Mouse (Mus musculus) hindbrain, embryonic 11.5 days (tissue): Measurements from ENCODE around the gene Itpa. TPM values are rescaled to one million over a fixed set of nuclear protein-coding genes. Genes with fewer than 3 reads are reported as not detected.
A peak's percentile ranks its signal among the peaks of the same experiment; 100 is the strongest.

Experiments used
- ATAC-seq: fragments of 200-750 bp; cut with Nextera tagmentation; 2 replicates; pipeline ENCODE4 v1.8.0; 2017; ENCODE audit warnings: mild to moderate bottlenecking, moderate TSS enrichment, moderate library complexity; ENCODE audit not compliant: low FRiP score
- DNase-seq: peaks from one replicate; pipeline ENCODE4 v3.0.0-alpha.2; 2015; ENCODE audit warnings: low spot score
- H3K27ac ChIP-seq: fragments of 300-500 bp; sonication (generic); 2 replicates; pipeline ENCODE4 v1.5.1; 2014; ENCODE audit warnings: mild to moderate bottlenecking, low read depth, low read length
- H3K27me3 ChIP-seq: fragments of 300-500 bp; sonication (generic); 2 replicates; pipeline ENCODE4 v1.6.1; 2014; ENCODE audit warnings: mild to moderate bottlenecking, low read length, moderate library complexity, mixed read lengths; ENCODE audit not compliant: control insufficient read depth, insufficient read depth
- H3K36me3 ChIP-seq: fragments of 300-500 bp; sonication (generic); 2 replicates; pipeline ENCODE4 v1.6.1; 2014; ENCODE audit warnings: mild to moderate bottlenecking, low read length, moderate library complexity, mixed read lengths; ENCODE audit not compliant: control insufficient read depth, insufficient read depth
- H3K4me1 ChIP-seq: fragments of 300-500 bp; sonication (generic); replicated peaks from 2 replicates; pipeline ENCODE4 v1.6.1; 2014; ENCODE audit warnings: low read length, mixed read lengths; ENCODE audit not compliant: control insufficient read depth, insufficient read depth
- H3K4me2 ChIP-seq: fragments of 300-500 bp; sonication (generic); replicated peaks from 2 replicates; pipeline ENCODE4 v1.6.1; 2014; ENCODE audit warnings: mild to moderate bottlenecking, low read depth, low read length
- H3K4me3 ChIP-seq: fragments of 300-500 bp; sonication (generic); 2 replicates; pipeline ENCODE4 v1.5.1; 2014; ENCODE audit warnings: low read depth, low read length
- H3K9ac ChIP-seq: fragments of 300-500 bp; sonication (generic); 2 replicates; pipeline ENCODE4 v1.6.1; 2014; ENCODE audit warnings: low read depth, low read length
- H3K9me3 ChIP-seq: fragments of 300-500 bp; sonication (generic); 2 replicates; pipeline ENCODE4 v1.6.1; 2016; ENCODE audit warnings: low read length; ENCODE audit not compliant: control insufficient read depth
- WGBS: fragments of 180-500 bp; shearing (Covaris S2); extraction: QIAGEN DNeasy Blood & Tissue Kit; methylation state at CpG from one replicate; pipeline ENCODE4 v1.1.7; 2014; 5-methylcytosine and 5-hydroxymethylcytosine counted together
- polyA plus RNA-seq: library from polyadenylated mRNA; unstranded; fragments of >200 nt; fragmentation: Nextera tagmentation; extraction: Ambion mirVana; gene quantifications from 2 replicates; pipeline ENCODE4 v1.2.1, GENCODE M21; 2014

Itpa gene
- polyA plus RNA-seq, 1 experiment from 2014 or later: 132 TPM

GRCm38 (mm10) chr2:130634739-130635411 is 32.5 kb upstream of the Itpa start:
- Histone ChIP-seq H3K4me3 (peak overlapping the region; percentile 35), H3K9ac (peak overlapping the region; percentile 52), H3K27ac (no peak overlapping the region), H3K4me2 (peak overlapping the region; percentile 78), H3K27me3 (peaks cover 48% of the 10 kb centered on the region), H3K4me1 (peaks cover 8% of the 10 kb centered on the region), H3K36me3 (no peaks in the 10 kb centered on the region), H3K9me3 (no peaks in the 10 kb centered on the region)
- DNase-seq (peak; percentile 59), ATAC-seq (peak; percentile 53)
- under 1% methylated on average over 33 of the region's 38 CpGs for WGBS

- H3K9ac ChIP-seq: no peak overlapping the region
- peaks cover 8% of the 10 kb centered on the region for H3K4me1 ChIP-seq
- H3K27ac ChIP-seq: no peak overlapping the region
- peaks cover 48% of the 10 kb centered on the region for H3K27me3 ChIP-seq
- peak; percentile 32 for DNase-seq
- 6% methylated on average over 21 of the region's 21 CpGs for WGBS
- no peak for ATAC-seq
- no peaks in the 10 kb centered on the region for H3K9me3 ChIP-seq
- peak overlapping the region; percentile 20 for H3K4me2 ChIP-seq
- no peaks in the 10 kb centered on the region for H3K36me3 ChIP-seq
- H3K4me3 ChIP-seq: no peak overlapping the region
Observed at GRCm38 (mm10) chr2:130635847-130636246, 31.6 kb upstream of the Itpa start.

GRCm38 (mm10) chr2:130638101-130638611 is 29.3 kb upstream of the Itpa start:
- H3K4me2 ChIP-seq: no peak overlapping the region
- no peak overlapping the region for H3K9ac ChIP-seq
- no peaks in the 10 kb centered on the region for H3K9me3 ChIP-seq
- no peak overlapping the region for H3K4me3 ChIP-seq
- WGBS: 28% methylated on average over 16 of the region's 16 CpGs
- ATAC-seq (no peak), DNase-seq (no peak)
- no peaks in the 10 kb centered on the region for H3K36me3 ChIP-seq
- H3K27me3 ChIP-seq: peaks cover 50% of the 10 kb centered on the region
- peaks cover 11% of the 10 kb centered on the region for H3K4me1 ChIP-seq
- no peak overlapping the region for H3K27ac ChIP-seq

- Histone ChIP-seq H3K4me3 (no peak overlapping the region), H3K4me2 (no peak overlapping the region), H3K27ac (no peak overlapping the region), H3K9me3 (no peaks in the 10 kb centered on the region), H3K9ac (no peak overlapping the region), H3K36me3 (no peaks in the 10 kb centered on the region), H3K4me1 (peaks cover 11% of the 10 kb centered on the region), H3K27me3 (peaks cover 42% of the 10 kb centered on the region)
- ATAC-seq: no peak
- DNase-seq: no peak
- 73% methylated on average over 6 of the region's 6 CpGs for WGBS
Observed at GRCm38 (mm10) chr2:130639276-130639675, 28.1 kb upstream of the Itpa start.

- WGBS: 72% methylated on average over 6 of the region's 6 CpGs
- peak overlapping the region; percentile 64; the same call in 1 of the 2 replicates for H3K4me3 ChIP-seq
- H3K9ac ChIP-seq: peak overlapping the region; percentile 73; the same call in 1 of the 2 replicates
- H3K27ac ChIP-seq: no peak overlapping the region
- H3K4me2 ChIP-seq: peak overlapping the region; percentile 98; the same call in 1 of the 2 replicates
- no peak for ATAC-seq
- no peaks in the 10 kb centered on the region for H3K36me3 ChIP-seq
- no peak for DNase-seq
- peaks cover 2% of the 10 kb centered on the region; the same call in 1 of the 2 replicates for H3K4me1 ChIP-seq
- H3K9me3 ChIP-seq: no peaks in the 10 kb centered on the region
- peaks cover 20% of the 10 kb centered on the region for H3K27me3 ChIP-seq
Observed at GRCm38 (mm10) chr2:130641351-130642025, 25.9 kb upstream of the Itpa start.

GRCm38 (mm10) chr2:130642197-130642660 is 25.2 kb upstream of the Itpa start:
- WGBS: 0% methylated on average over 19 of the region's 27 CpGs
- DNase-seq (peak; percentile 52), ATAC-seq (peak; percentile 74)
- Histone ChIP-seq H3K36me3 (no peaks in the 10 kb centered on the region), H3K27ac (peak overlapping the region; percentile 39; the same call in 1 of the 2 replicates), H3K27me3 (peaks cover 13% of the 10 kb centered on the region), H3K9me3 (no peaks in the 10 kb centered on the region), H3K4me1 (peaks cover 2% of the 10 kb centered on the region; the same call in 1 of the 2 replicates), H3K9ac (peak overlapping the region; percentile 73), H3K4me2 (peak overlapping the region; percentile 98), H3K4me3 (peak overlapping the region; percentile 64)

GRCm38 (mm10) chr2:130642684-130643369 is 24.6 kb upstream of the Itpa start, which contains the start of gene Lzts3:
TSS of gene Lzts3 (minus strand) at chr2:130642803.
- ATAC-seq: peak; percentile 96
- H3K4me1 ChIP-seq: peaks cover 2% of the 10 kb centered on the region; the same call in 1 of the 2 replicates
- no peaks in the 10 kb centered on the region for H3K36me3 ChIP-seq
- peak within 1 kb of the TSS; percentile 73 for H3K9ac ChIP-seq
- H3K9me3 ChIP-seq: no peaks in the 10 kb centered on the region
- peaks cover 9% of the 10 kb centered on the region; the same call in 1 of the 2 replicates for H3K27me3 ChIP-seq
- peak within 1 kb of the TSS; percentile 39; the same call in 1 of the 2 replicates for H3K27ac ChIP-seq
- peak; percentile 96 for DNase-seq
- peak within 1 kb of the TSS; percentile 98 for H3K4me2 ChIP-seq
- peak within 1 kb of the TSS; percentile 64 for H3K4me3 ChIP-seq
- 3% methylated on average over 40 of the region's 40 CpGs for WGBS

- 86% methylated on average over 4 of the region's 4 CpGs for WGBS
- Histone ChIP-seq H3K4me3 (no peak overlapping the region), H3K9ac (no peak overlapping the region), H3K27me3 (peaks cover 2% of the 10 kb centered on the region; the same call in 1 of the 2 replicates), H3K27ac (no peak overlapping the region), H3K9me3 (no peaks in the 10 kb centered on the region), H3K4me2 (no peak overlapping the region), H3K4me1 (peaks cover 2% of the 10 kb centered on the region; the same call in 1 of the 2 replicates), H3K36me3 (no peaks in the 10 kb centered on the region)
- DNase-seq: no peak
- ATAC-seq: no peak
Observed at GRCm38 (mm10) chr2:130645198-130645597, 22.2 kb upstream of the Itpa start.
